Mouse (Mus musculus): Measurements from ENCODE around the gene Naa50.

Naa50 gene

GRCm38 (mm10) chr16:44139536-44140185, at the start of gene Naa50, which contains the start of gene Atp6v1a:
TSS of gene Naa50 (plus strand) at chr16:44139830.
TSS of gene Atp6v1a (minus strand) at chr16:44139705.
- DNase-seq (ENCODE audit: low read depth, low spot score), result peak; percentile 86

- no peak for DNase-seq (ENCODE audit: low read depth, low spot score)
Observed at GRCm38 (mm10) chr16:44099377-44099776, 40.3 kb upstream of the Naa50 start.

- no peak for DNase-seq (ENCODE audit: low read depth, low spot score)
Observed at GRCm38 (mm10) chr16:44101181-44101710, 38.4 kb upstream of the Naa50 start.

GRCm38 (mm10) chr16:44102925-44103324, 36.7 kb upstream of the Naa50 start:
- no peak for DNase-seq (ENCODE audit: low read depth, low spot score)

- no peak for DNase-seq (ENCODE audit: low read depth, low spot score)
Observed at GRCm38 (mm10) chr16:44103806-44104766, 35.5 kb upstream of the Naa50 start.

- DNase-seq (ENCODE audit: low read depth, low spot score), result no peak
Observed at GRCm38 (mm10) chr16:44105211-44105610, 34.4 kb upstream of the Naa50 start.

GRCm38 (mm10) chr16:44109002-44109401, 30.6 kb upstream of the Naa50 start:
- no peak for DNase-seq (ENCODE audit: low read depth, low spot score)

GRCm38 (mm10) chr16:44119753-44120501, 19.7 kb upstream of the Naa50 start:
- no peak for DNase-seq (ENCODE audit: low read depth, low spot score)

GRCm38 (mm10) chr16:44122122-44122521, 17.5 kb upstream of the Naa50 start:
- no peak for DNase-seq (ENCODE audit: low read depth, low spot score)

GRCm38 (mm10) chr16:44122574-44122973, 17.1 kb upstream of the Naa50 start:
- no peak for DNase-seq (ENCODE audit: low read depth, low spot score)

- DNase-seq (ENCODE audit: low read depth, low spot score), result no peak
Observed at GRCm38 (mm10) chr16:44122982-44123725, 16.5 kb upstream of the Naa50 start.

GRCm38 (mm10) chr16:44123786-44124185, 15.8 kb upstream of the Naa50 start:
- no peak for DNase-seq (ENCODE audit: low read depth, low spot score)

- no peak for DNase-seq (ENCODE audit: low read depth, low spot score)
Observed at GRCm38 (mm10) chr16:44124713-44125112, 14.9 kb upstream of the Naa50 start.

- no peak for DNase-seq (ENCODE audit: low read depth, low spot score)
Observed at GRCm38 (mm10) chr16:44125436-44125835, 14.2 kb upstream of the Naa50 start.

GRCm38 (mm10) chr16:44126437-44126836, 13.2 kb upstream of the Naa50 start:
- no peak for DNase-seq (ENCODE audit: low read depth, low spot score)

GRCm38 (mm10) chr16:44132300-44132699, 7.3 kb upstream of the Naa50 start:
- no peak for DNase-seq (ENCODE audit: low read depth, low spot score)

GRCm38 (mm10) chr16:44133187-44133586, 6.4 kb upstream of the Naa50 start:
- DNase-seq (ENCODE audit: low read depth, low spot score), result no peak

GRCm38 (mm10) chr16:44136511-44137021, 3.1 kb upstream of the Naa50 start:
- DNase-seq (ENCODE audit: low read depth, low spot score), result no peak

GRCm38 (mm10) chr16:44138377-44138978, 1.2 kb upstream of the Naa50 start:
- no peak for DNase-seq (ENCODE audit: low read depth, low spot score)

GRCm38 (mm10) chr16:44138979-44139535, 573 bp upstream of the Naa50 start:
- DNase-seq (ENCODE audit: low read depth, low spot score), result peak; percentile 94

Data from brain, embryonic 18.5 days (tissue).